Mouse (Mus musculus): ENCODE measurements at regions not wholly inside any gene's neighbourhood (a gene's known extent, or its start where the extent isn't known, plus 50 kb on each side); places are given as distances from the start of the nearest gene placed in this dataset.

DNA sequence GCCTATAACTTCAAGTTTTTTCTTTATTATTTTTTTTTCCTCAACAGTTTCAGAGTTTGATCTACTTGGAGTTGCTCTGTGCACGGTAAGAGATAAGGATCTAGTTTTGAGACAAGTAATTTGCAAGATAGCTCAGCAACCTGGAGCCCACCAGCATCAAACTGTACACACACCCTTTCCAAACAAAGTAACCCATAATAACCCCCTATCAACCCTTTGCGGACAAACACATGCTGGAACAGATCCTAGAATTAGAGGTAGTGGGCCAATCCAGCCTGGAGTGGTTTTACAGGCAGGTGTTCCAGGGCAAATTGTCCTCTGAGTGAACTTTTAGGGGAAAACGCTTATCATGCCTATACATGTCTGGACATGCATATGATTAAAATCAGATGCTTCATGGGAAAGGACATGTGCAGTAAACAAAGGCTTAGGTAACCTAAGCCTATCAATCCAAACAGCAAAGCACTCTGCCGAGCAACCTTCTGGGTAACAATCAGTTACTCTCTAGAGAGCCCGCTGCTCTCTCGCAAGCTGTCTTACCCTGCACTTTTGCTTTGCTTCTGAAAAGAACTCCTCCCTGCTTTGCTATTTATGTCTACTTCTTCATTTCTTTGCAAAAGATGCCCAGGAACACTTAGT, 200.2 kb upstream of the Nabp1 start:
- H3K36me3 ChIP-seq (replicated peaks; ENCODE audit: control insufficient read depth, insufficient read depth, low read length): no peaks in the 10 kb centered on the region
- no peak for ATAC-seq (ENCODE audit: insufficient read depth, low read depth)
- 67% methylated on average over 6 of the region's 6 CpGs for WGBS

DNA sequence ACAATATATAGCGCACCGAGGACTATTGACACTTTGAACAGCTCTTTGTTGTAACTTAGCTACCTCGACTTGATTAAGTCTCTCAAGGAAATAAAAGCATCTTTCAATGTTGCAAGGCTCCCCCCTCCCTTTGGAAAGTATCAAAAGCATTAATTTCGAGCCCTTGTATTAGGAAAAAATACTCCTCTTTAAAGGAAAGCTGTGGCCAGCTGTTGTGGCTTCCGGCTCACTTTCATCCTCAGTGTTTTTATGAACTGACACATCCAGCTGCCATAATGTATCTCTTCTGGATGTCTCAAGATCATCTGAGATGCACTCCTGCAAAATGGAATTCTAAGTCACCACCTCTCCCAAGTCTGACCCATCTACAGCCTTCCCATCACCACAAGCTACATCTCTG, 199.6 kb upstream of the Nabp1 start:
- TF ChIP-seq EP300 (IDR thresholded peaks at IDR 0.05; ENCODE audit: low read depth) (no peak), CTCF (IDR thresholded peaks at IDR 0.05; ENCODE audit: low read depth) (no peak)
- no peak for DNase-seq (ENCODE audit: low spot score)
- 64% methylated on average over 5 of the region's 5 CpGs for WGBS

More for the DNA sequence above, 200.2 kb upstream of the Nabp1 start:
- H3K4me2 ChIP-seq (ENCODE audit: low read depth, low read length): no peak overlapping the region
- no peaks in the 10 kb centered on the region for H3K27me3 ChIP-seq (ENCODE audit: control insufficient read depth, insufficient read depth, low read length)
- H3K4me3 ChIP-seq (ENCODE audit: low read depth, low read length): no peak overlapping the region
- H3K9me3 ChIP-seq (replicated peaks; ENCODE audit: control insufficient read depth, low read length): no peaks in the 10 kb centered on the region
- H3K27ac ChIP-seq (ENCODE audit: low read depth): no peak overlapping the region; the same call in 1 of the 2 replicates
- no peak for DNase-seq (ENCODE audit: low spot score)
- H3K4me1 ChIP-seq (ENCODE audit: control insufficient read depth, insufficient read depth): no peaks in the 10 kb centered on the region
- no peak for TF ChIP-seq EP300 (IDR thresholded peaks at IDR 0.05; ENCODE audit: low read depth)
- no peak overlapping the region for H3K9ac ChIP-seq (replicated peaks; ENCODE audit: low read depth, low read length)

GRCm38 (mm10) chr1:51671691-51672090, 193.5 kb upstream of the Nabp1 start:
- H3K4me2 ChIP-seq (ENCODE audit: low read depth, low read length): no peak overlapping the region
- H3K36me3 ChIP-seq (replicated peaks; ENCODE audit: control insufficient read depth, insufficient read depth, low read length): no peaks in the 10 kb centered on the region
- H3K9ac ChIP-seq (replicated peaks; ENCODE audit: low read depth, low read length): no peak overlapping the region
- 0 out of 2 replicates have a peak, but pooled peaks cover 2% of the 10 kb centered on the region for H3K4me1 ChIP-seq (ENCODE audit: control insufficient read depth, insufficient read depth)
- TF ChIP-seq CTCF (IDR thresholded peaks at IDR 0.05; ENCODE audit: low read depth): no peak
- no peak for TF ChIP-seq EP300 (IDR thresholded peaks at IDR 0.05; ENCODE audit: low read depth)
- no peak overlapping the region for H3K27ac ChIP-seq (ENCODE audit: low read depth)
- no peak for DNase-seq (ENCODE audit: low spot score)
- WGBS: 60% methylated on average over 1 of the region's 1 CpGs
- ATAC-seq (ENCODE audit: insufficient read depth, low read depth): no peak
- no peaks in the 10 kb centered on the region for H3K27me3 ChIP-seq (ENCODE audit: control insufficient read depth, insufficient read depth, low read length)
- no peaks in the 10 kb centered on the region for H3K9me3 ChIP-seq (replicated peaks; ENCODE audit: control insufficient read depth, low read length)
- H3K4me3 ChIP-seq (ENCODE audit: low read depth, low read length): no peak overlapping the region

More for the DNA sequence above, 199.6 kb upstream of the Nabp1 start:
- Histone ChIP-seq H3K4me1 (ENCODE audit: control insufficient read depth, insufficient read depth) (no peaks in the 10 kb centered on the region), H3K4me3 (ENCODE audit: low read depth, low read length) (no peak overlapping the region), H3K36me3 (replicated peaks; ENCODE audit: control insufficient read depth, insufficient read depth, low read length) (no peaks in the 10 kb centered on the region), H3K27me3 (ENCODE audit: control insufficient read depth, insufficient read depth, low read length) (no peaks in the 10 kb centered on the region), H3K27ac (ENCODE audit: low read depth) (no peak overlapping the region; the same call in 1 of the 2 replicates), H3K4me2 (ENCODE audit: low read depth, low read length) (no peak overlapping the region), H3K9ac (replicated peaks; ENCODE audit: low read depth, low read length) (no peak overlapping the region), H3K9me3 (replicated peaks; ENCODE audit: control insufficient read depth, low read length) (no peaks in the 10 kb centered on the region)
- ATAC-seq (ENCODE audit: insufficient read depth, low read depth): no peak

GRCm38 (mm10) chr1:51671287-51671686, 193.1 kb upstream of the Nabp1 start:
- 38% methylated on average over 3 of the region's 3 CpGs for WGBS
- peak; percentile 51 for ATAC-seq (ENCODE audit: insufficient read depth, low read depth)
- TF ChIP-seq EP300 (IDR thresholded peaks at IDR 0.05; ENCODE audit: low read depth) (no peak), CTCF (IDR thresholded peaks at IDR 0.05; ENCODE audit: low read depth) (peak; percentile 54)
- DNase-seq (ENCODE audit: low spot score): peak; percentile 18
- 0 out of 2 replicates have a peak, but pooled peaks cover 2% of the 10 kb centered on the region for H3K4me1 ChIP-seq (ENCODE audit: control insufficient read depth, insufficient read depth)
- H3K4me2 ChIP-seq (ENCODE audit: low read depth, low read length): no peak overlapping the region
- no peak overlapping the region for H3K9ac ChIP-seq (replicated peaks; ENCODE audit: low read depth, low read length)
- no peak overlapping the region for H3K27ac ChIP-seq (ENCODE audit: low read depth)
- H3K36me3 ChIP-seq (replicated peaks; ENCODE audit: control insufficient read depth, insufficient read depth, low read length): no peaks in the 10 kb centered on the region
- no peaks in the 10 kb centered on the region for H3K27me3 ChIP-seq (ENCODE audit: control insufficient read depth, insufficient read depth, low read length)
- H3K9me3 ChIP-seq (replicated peaks; ENCODE audit: control insufficient read depth, low read length): no peaks in the 10 kb centered on the region
- H3K4me3 ChIP-seq (ENCODE audit: low read depth, low read length): no peak overlapping the region

DNA sequence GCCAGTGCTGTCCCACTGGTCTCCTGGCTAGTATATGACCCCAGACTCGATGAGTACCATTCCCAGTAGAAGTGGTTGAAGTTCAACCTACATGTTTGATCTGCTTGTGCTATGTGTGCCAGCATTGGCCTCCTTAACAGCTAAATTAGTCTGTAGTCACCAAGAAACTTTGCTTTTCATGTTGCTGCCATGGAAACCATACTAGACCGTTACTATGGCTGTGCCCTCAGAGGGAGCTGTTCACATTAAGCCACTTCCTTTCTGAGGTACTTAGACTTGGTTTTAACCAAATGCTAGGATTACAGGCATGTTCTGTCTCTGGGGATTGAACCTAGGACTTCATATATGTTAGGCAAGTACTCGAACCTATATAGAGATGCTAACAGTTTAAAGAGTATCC, 191.8 kb upstream of the Nabp1 start:
- ATAC-seq (ENCODE audit: insufficient read depth, low read depth) (no peak), DNase-seq (ENCODE audit: low spot score) (no peak)
- H3K36me3 ChIP-seq (replicated peaks; ENCODE audit: control insufficient read depth, insufficient read depth, low read length): no peaks in the 10 kb centered on the region
- no peak overlapping the region for H3K27ac ChIP-seq (ENCODE audit: low read depth)
- no peaks in the 10 kb centered on the region for H3K9me3 ChIP-seq (replicated peaks; ENCODE audit: control insufficient read depth, low read length)
- WGBS: 61% methylated on average over 3 of the region's 3 CpGs
- H3K4me3 ChIP-seq (ENCODE audit: low read depth, low read length): no peak overlapping the region
- H3K4me1 ChIP-seq (ENCODE audit: control insufficient read depth, insufficient read depth): 0 out of 2 replicates have a peak, but pooled peaks cover 2% of the 10 kb centered on the region
- H3K4me2 ChIP-seq (ENCODE audit: low read depth, low read length): no peak overlapping the region
- no peaks in the 10 kb centered on the region for H3K27me3 ChIP-seq (ENCODE audit: control insufficient read depth, insufficient read depth, low read length)
- no peak for TF ChIP-seq CTCF (IDR thresholded peaks at IDR 0.05; ENCODE audit: low read depth)
- TF ChIP-seq EP300 (IDR thresholded peaks at IDR 0.05; ENCODE audit: low read depth): no peak
- no peak overlapping the region for H3K9ac ChIP-seq (replicated peaks; ENCODE audit: low read depth, low read length)

GRCm38 (mm10) chr1:51668881-51669280, 190.7 kb upstream of the Nabp1 start:
- no peak for ATAC-seq (ENCODE audit: insufficient read depth, low read depth)
- no peaks in the 10 kb centered on the region for H3K36me3 ChIP-seq (replicated peaks; ENCODE audit: control insufficient read depth, insufficient read depth, low read length)

More at GRCm38 (mm10) chr1:51668881-51669280, 190.7 kb upstream of the Nabp1 start:
- H3K27me3 ChIP-seq (ENCODE audit: control insufficient read depth, insufficient read depth, low read length): no peaks in the 10 kb centered on the region
- H3K4me1 ChIP-seq (ENCODE audit: control insufficient read depth, insufficient read depth): 0 out of 2 replicates have a peak, but pooled peaks cover 2% of the 10 kb centered on the region
- DNase-seq (ENCODE audit: low spot score): peak; percentile 29
- no peak overlapping the region for H3K4me3 ChIP-seq (ENCODE audit: low read depth, low read length)
- TF ChIP-seq EP300 (IDR thresholded peaks at IDR 0.05; ENCODE audit: low read depth) (no peak), CTCF (IDR thresholded peaks at IDR 0.05; ENCODE audit: low read depth) (peak; percentile 79)
- H3K9ac ChIP-seq (replicated peaks; ENCODE audit: low read depth, low read length): no peak overlapping the region
- no peak overlapping the region for H3K4me2 ChIP-seq (ENCODE audit: low read depth, low read length)
- no peaks in the 10 kb centered on the region for H3K9me3 ChIP-seq (replicated peaks; ENCODE audit: control insufficient read depth, low read length)
- no peak overlapping the region for H3K27ac ChIP-seq (ENCODE audit: low read depth)
